Mouse (Mus musculus): Measurements from ENCODE around the gene Trip10. TPM values are rescaled to one million over a fixed set of nuclear protein-coding genes. Genes with fewer than 3 reads are reported as not detected.

Gene Trip10
- polyA plus RNA-seq, 1 experiment, result 0.18 TPM

GRCm38 (mm10) chr17:57231321-57231771, 17.9 kb upstream of the Trip10 start:
- Histone ChIP-seq H3K36me3 (ENCODE audit: control insufficient read depth) (peaks cover 21% of the 10 kb centered on the region), H3K4me1 (ENCODE audit: control insufficient read depth) (no peaks in the 10 kb centered on the region; the same call in 1 of the 2 replicates), H3K4me3 (replicated peaks) (no peak overlapping the region), H3K9me3 (ENCODE audit: control insufficient read depth, low read length) (no peaks in the 10 kb centered on the region), H3K27me3 (ENCODE audit: control insufficient read depth) (no peaks in the 10 kb centered on the region)
- no peak for TF ChIP-seq TAL1 (IDR thresholded peaks at IDR 0.05; ENCODE audit: low read length)
- no peak for TF ChIP-seq GATA1 (IDR thresholded peaks at IDR 0.05; ENCODE audit: low read length)

DNA sequence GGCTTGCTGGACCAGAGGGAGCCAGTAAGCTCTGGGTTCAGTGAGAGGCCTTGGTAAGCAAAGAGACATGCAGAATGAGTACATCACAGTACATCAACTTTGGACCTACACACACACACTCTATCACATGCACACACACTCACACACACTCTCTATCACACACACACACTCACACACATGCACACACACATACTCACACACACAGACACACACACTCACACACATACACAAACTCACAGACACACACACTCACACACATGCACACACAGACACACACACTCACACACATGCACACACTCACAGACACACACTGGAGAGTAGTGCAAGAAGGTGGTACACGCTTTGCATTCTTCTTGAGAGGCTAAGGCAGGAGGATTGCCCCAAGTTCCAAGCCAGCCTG, 17.1 kb upstream of the Trip10 start:
- TF ChIP-seq TAL1 (IDR thresholded peaks at IDR 0.05; ENCODE audit: low read length) (no peak), GATA1 (IDR thresholded peaks at IDR 0.05; ENCODE audit: low read length) (no peak)
- H3K27me3 ChIP-seq (ENCODE audit: control insufficient read depth), result no peaks in the 10 kb centered on the region
- no peak overlapping the region for H3K4me3 ChIP-seq (replicated peaks)
- peaks cover 30% of the 10 kb centered on the region for H3K36me3 ChIP-seq (ENCODE audit: control insufficient read depth)
- no peaks in the 10 kb centered on the region; the same call in 1 of the 2 replicates for H3K4me1 ChIP-seq (ENCODE audit: control insufficient read depth)
- H3K9me3 ChIP-seq (ENCODE audit: control insufficient read depth, low read length), result no peaks in the 10 kb centered on the region

DNA sequence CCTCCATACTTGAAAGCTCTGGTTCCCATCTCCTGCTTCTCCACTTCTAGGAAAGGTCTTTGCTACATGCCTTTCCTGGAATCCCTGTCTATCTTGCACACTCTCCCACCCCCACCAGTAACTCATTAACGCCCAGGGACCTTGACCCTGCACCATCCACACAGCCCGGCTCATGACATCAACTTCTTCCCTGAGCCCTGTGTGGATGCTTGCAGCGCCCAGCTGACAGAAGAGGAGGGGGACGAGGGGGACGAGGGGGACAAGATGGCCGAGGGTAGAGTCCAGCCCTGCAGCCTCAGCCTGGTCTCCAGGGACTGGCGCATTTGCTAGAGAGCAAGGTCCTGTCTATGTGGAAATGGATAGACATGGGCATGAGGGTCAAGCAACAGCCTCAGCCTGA, 16.2 kb upstream of the Trip10 start:
- H3K36me3 ChIP-seq (ENCODE audit: control insufficient read depth), result peaks cover 38% of the 10 kb centered on the region
- H3K4me3 ChIP-seq (replicated peaks), result peak overlapping the region; percentile 52
- no peaks in the 10 kb centered on the region for H3K27me3 ChIP-seq (ENCODE audit: control insufficient read depth)
- no peaks in the 10 kb centered on the region; the same call in 1 of the 2 replicates for H3K4me1 ChIP-seq (ENCODE audit: control insufficient read depth)
- H3K9me3 ChIP-seq (ENCODE audit: control insufficient read depth, low read length), result no peaks in the 10 kb centered on the region
- TF ChIP-seq TAL1 (IDR thresholded peaks at IDR 0.05; ENCODE audit: low read length) (no peak), GATA1 (IDR thresholded peaks at IDR 0.05; ENCODE audit: low read length) (no peak)

GRCm38 (mm10) chr17:57234254-57234928, 14.9 kb upstream of the Trip10 start:
- no peak for TF ChIP-seq GATA1 (IDR thresholded peaks at IDR 0.05; ENCODE audit: low read length)
- no peak for TF ChIP-seq TAL1 (IDR thresholded peaks at IDR 0.05; ENCODE audit: low read length)
- Histone ChIP-seq H3K36me3 (ENCODE audit: control insufficient read depth) (peaks cover 42% of the 10 kb centered on the region), H3K4me3 (replicated peaks) (peak overlapping the region; percentile 52), H3K4me1 (ENCODE audit: control insufficient read depth) (no peaks in the 10 kb centered on the region; the same call in 1 of the 2 replicates), H3K27me3 (ENCODE audit: control insufficient read depth) (no peaks in the 10 kb centered on the region), H3K9me3 (ENCODE audit: control insufficient read depth, low read length) (no peaks in the 10 kb centered on the region)

DNA sequence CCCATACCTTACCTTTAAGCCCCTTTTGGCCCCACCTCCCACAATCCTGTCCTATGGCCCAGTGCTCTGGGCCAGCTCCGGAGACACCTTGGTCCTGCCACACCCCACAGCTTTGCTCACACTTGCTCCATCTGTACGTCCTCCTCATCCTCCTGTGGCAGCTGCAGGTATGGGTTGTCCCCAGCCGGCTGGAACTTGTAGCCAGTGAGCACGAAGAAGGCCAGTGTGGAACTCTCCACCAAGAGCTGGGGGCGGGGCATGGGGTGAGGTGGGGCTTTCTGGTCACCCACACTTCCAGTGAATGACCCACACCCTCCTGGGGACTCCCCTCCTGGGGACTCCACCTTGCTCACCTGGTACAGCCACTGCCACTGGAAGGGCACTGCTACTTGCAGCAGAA, 13.5 kb upstream of the Trip10 start:
- no peak for TF ChIP-seq GATA1 (IDR thresholded peaks at IDR 0.05; ENCODE audit: low read length)
- no peak for TF ChIP-seq TAL1 (IDR thresholded peaks at IDR 0.05; ENCODE audit: low read length)
- Histone ChIP-seq H3K4me1 (ENCODE audit: control insufficient read depth) (no peaks in the 10 kb centered on the region; the same call in 1 of the 2 replicates), H3K9me3 (ENCODE audit: control insufficient read depth, low read length) (no peaks in the 10 kb centered on the region), H3K27me3 (ENCODE audit: control insufficient read depth) (no peaks in the 10 kb centered on the region), H3K36me3 (ENCODE audit: control insufficient read depth) (peaks cover 42% of the 10 kb centered on the region), H3K4me3 (replicated peaks) (no peak overlapping the region)

DNA sequence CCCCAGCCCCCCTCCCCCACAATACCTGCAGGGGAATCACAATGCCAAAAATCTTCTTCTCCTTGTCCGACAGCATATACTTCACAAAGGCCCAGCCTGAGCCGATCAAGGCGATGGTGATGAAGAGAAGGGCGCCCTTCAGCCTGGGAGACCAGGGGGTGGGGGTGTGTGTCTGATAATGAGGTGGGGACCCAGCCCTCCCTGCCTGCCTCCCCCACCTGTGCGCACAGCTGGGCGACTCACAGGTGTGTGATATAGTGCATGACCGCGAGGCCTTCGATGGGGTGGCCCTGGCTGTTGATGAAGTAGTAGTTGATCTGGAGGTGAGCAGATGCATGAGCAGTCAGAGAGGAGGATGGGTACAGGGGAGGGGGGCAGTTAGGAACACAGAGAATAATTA, 12.1 kb upstream of the Trip10 start:
- no peaks in the 10 kb centered on the region; the same call in 1 of the 2 replicates for H3K4me1 ChIP-seq (ENCODE audit: control insufficient read depth)
- no peak overlapping the region for H3K4me3 ChIP-seq (replicated peaks)
- H3K9me3 ChIP-seq (ENCODE audit: control insufficient read depth, low read length), result no peaks in the 10 kb centered on the region
- TF ChIP-seq TAL1 (IDR thresholded peaks at IDR 0.05; ENCODE audit: low read length), result no peak
- TF ChIP-seq GATA1 (IDR thresholded peaks at IDR 0.05; ENCODE audit: low read length), result no peak
- peaks cover 50% of the 10 kb centered on the region for H3K36me3 ChIP-seq (ENCODE audit: control insufficient read depth)
- H3K27me3 ChIP-seq (ENCODE audit: control insufficient read depth), result no peaks in the 10 kb centered on the region

- H3K9me3 ChIP-seq (ENCODE audit: control insufficient read depth, low read length), result no peaks in the 10 kb centered on the region
- peaks cover 35% of the 10 kb centered on the region for H3K4me1 ChIP-seq (ENCODE audit: control insufficient read depth)
- TF ChIP-seq GATA1 (IDR thresholded peaks at IDR 0.05; ENCODE audit: low read length), result no peak
- no peak for TF ChIP-seq TAL1 (IDR thresholded peaks at IDR 0.05; ENCODE audit: low read length)
- H3K27me3 ChIP-seq (ENCODE audit: control insufficient read depth), result no peaks in the 10 kb centered on the region
- H3K36me3 ChIP-seq (ENCODE audit: control insufficient read depth), result peaks cover 38% of the 10 kb centered on the region
- H3K4me3 ChIP-seq (replicated peaks), result no peak overlapping the region
Observed at GRCm38 (mm10) chr17:57243650-57244370, 5.4 kb upstream of the Trip10 start.

GRCm38 (mm10) chr17:57245311-57245929, 3.8 kb upstream of the Trip10 start:
- no peaks in the 10 kb centered on the region for H3K9me3 ChIP-seq (ENCODE audit: control insufficient read depth, low read length)
- peaks cover 51% of the 10 kb centered on the region for H3K4me1 ChIP-seq (ENCODE audit: control insufficient read depth)
- no peak overlapping the region for H3K4me3 ChIP-seq (replicated peaks)
- peaks cover 11% of the 10 kb centered on the region for H3K27me3 ChIP-seq (ENCODE audit: control insufficient read depth)
- H3K36me3 ChIP-seq (ENCODE audit: control insufficient read depth), result peaks cover 38% of the 10 kb centered on the region
- TF ChIP-seq TAL1 (IDR thresholded peaks at IDR 0.05; ENCODE audit: low read length) (no peak), GATA1 (IDR thresholded peaks at IDR 0.05; ENCODE audit: low read length) (no peak)

All from erythroblast, embryonic 14.5 days (primary cell).